Mouse (Mus musculus) T-cell, adult 2 months (primary cell): ENCODE data around the gene Kdf1.
"Not testable (repeated sequence)": the region's sequence is repeated elsewhere in the genome, so short reads cannot be mapped to it uniquely, and the experiment has no call there.

ENCODE experiments used
- DNase-seq: peaks from one replicate; pipeline ENCODE4 v3.0.0; 2022; ENCODE audit warnings: low spot score

Kdf1 gene

GRCm38 (mm10) chr4:133496738-133497445, 21.9 kb upstream of the Kdf1 start:
- DNase-seq = no peak

- no peak for DNase-seq
These were observed 21.2 kb upstream of the Kdf1 start for GRCm38 (mm10) chr4:133497461-133498159.

GRCm38 (mm10) chr4:133498160-133498724, 20.5 kb upstream of the Kdf1 start, which contains the start of gene Trnp1:
Trnp1 (minus strand) TSS chr4:133498550.
- peak; percentile 80 for DNase-seq

GRCm38 (mm10) chr4:133501514-133501913, 17.2 kb upstream of the Kdf1 start:
- DNase-seq = no peak

GRCm38 (mm10) chr4:133504300-133504699, 14.5 kb upstream of the Kdf1 start:
- DNase-seq = no peak

GRCm38 (mm10) chr4:133504755-133505485, 13.8 kb upstream of the Kdf1 start:
- no peak for DNase-seq

GRCm38 (mm10) chr4:133506573-133506972, 12.2 kb upstream of the Kdf1 start:
- DNase-seq = peak; percentile 68

GRCm38 (mm10) chr4:133508990-133509389, 9.8 kb upstream of the Kdf1 start:
- no peak for DNase-seq

- no peak for DNase-seq
These were observed 7.7 kb upstream of the Kdf1 start for GRCm38 (mm10) chr4:133511050-133511449.

GRCm38 (mm10) chr4:133512511-133512910, 6.3 kb upstream of the Kdf1 start:
- not testable (repeated sequence) for DNase-seq

GRCm38 (mm10) chr4:133512972-133513371, 5.8 kb upstream of the Kdf1 start:
- DNase-seq = peak; percentile 78

GRCm38 (mm10) chr4:133519369-133519665, 554 bp downstream of the Kdf1 start:
- DNase-seq = no peak

- DNase-seq = no peak
These were observed 2.7 kb downstream of the Kdf1 start for GRCm38 (mm10) chr4:133521502-133521901.

- DNase-seq = no peak
These were observed 9.0 kb downstream of the Kdf1 start for GRCm38 (mm10) chr4:133527788-133528187.

- no peak for DNase-seq
These were observed 14.0 kb downstream of the Kdf1 start for GRCm38 (mm10) chr4:133532777-133533176.

- DNase-seq = no peak
These were observed 17.3 kb downstream of the Kdf1 start for GRCm38 (mm10) chr4:133536081-133536480.

GRCm38 (mm10) chr4:133536652-133537051, 17.9 kb downstream of the Kdf1 start:
- DNase-seq = no peak

GRCm38 (mm10) chr4:133545272-133546231, 26.8 kb downstream of the Kdf1 start, which contains the start of gene Nudc:
Nudc (minus strand) TSS chr4:133545996.
- peak; percentile 96 for DNase-seq

GRCm38 (mm10) chr4:133552029-133552428, 33.3 kb downstream of the Kdf1 start:
- DNase-seq = no peak

- no peak for DNase-seq
These were observed 34.1 kb downstream of the Kdf1 start, which contains the start of gene Nr0b2 for GRCm38 (mm10) chr4:133552768-133553447. Nr0b2 (plus strand) TSS chr4:133553376.
